Mouse (Mus musculus) neural tube, embryonic 14.5 days (tissue): ENCODE measurements around the gene Rsrp1. TPM values are rescaled to one million over a fixed set of nuclear protein-coding genes. Genes with fewer than 3 reads are reported as not detected.

Source experiments
- ATAC-seq: fragments of 200-750 bp; cut with Nextera tagmentation; 2 replicates; pipeline ENCODE4 v1.8.0; 2017; ENCODE audit warnings: low read depth, mild to moderate bottlenecking, moderate TSS enrichment, moderate library complexity
- H3K27ac ChIP-seq: fragments of 300-500 bp; sonication (generic); 2 replicates; pipeline ENCODE4 v1.5.1; 2014; ENCODE audit warnings: low read depth, mild to moderate bottlenecking, control low read depth, low read length, moderate library complexity, mixed read lengths
- H3K27me3 ChIP-seq: fragments of 300-500 bp; sonication (generic); 2 replicates; pipeline ENCODE4 v1.6.1; 2014; ENCODE audit warnings: low read length; ENCODE audit not compliant: control insufficient read depth, insufficient read depth
- H3K36me3 ChIP-seq: fragments of 300-500 bp; sonication (generic); 2 replicates; pipeline ENCODE4 v1.6.1; 2014; ENCODE audit warnings: low read length, mixed read lengths; ENCODE audit not compliant: control insufficient read depth, insufficient read depth
- H3K4me1 ChIP-seq: fragments of 300-500 bp; sonication (generic); 2 replicates; pipeline ENCODE4 v1.6.1; 2014; ENCODE audit warnings: low read length; ENCODE audit not compliant: control insufficient read depth, insufficient read depth
- H3K4me2 ChIP-seq: fragments of 300-500 bp; sonication (generic); 2 replicates; pipeline ENCODE4 v1.6.1; 2014; ENCODE audit warnings: mild to moderate bottlenecking, low read depth, low read length, control low read depth
- H3K4me3 ChIP-seq: fragments of 300-500 bp; sonication (generic); 2 replicates; pipeline ENCODE4 v1.5.1; 2014; ENCODE audit warnings: low read depth, low read length, control low read depth, mixed read lengths
- H3K9ac ChIP-seq: fragments of 300-500 bp; sonication (generic); replicated peaks from 2 replicates; pipeline ENCODE4 v1.6.1; 2014; ENCODE audit warnings: low read depth, mild to moderate bottlenecking, control low read depth, low read length, mixed read lengths
- H3K9me3 ChIP-seq: fragments of 300-500 bp; sonication (generic); 2 replicates; pipeline ENCODE4 v1.6.1; 2016; ENCODE audit warnings: low read length; ENCODE audit not compliant: control insufficient read depth
- WGBS: fragments of 180-500 bp; shearing (Covaris S2); extraction: QIAGEN DNeasy Blood & Tissue Kit; methylation state at CpG from one replicate; pipeline ENCODE4 v1.1.7; 2014; 5-methylcytosine and 5-hydroxymethylcytosine counted together
- polyA plus RNA-seq: library from polyadenylated mRNA; unstranded; fragments of >200 nt; fragmentation: Nextera tagmentation; extraction: Ambion mirVana; gene quantifications from 2 replicates; pipeline ENCODE4 v1.2.1, GENCODE M21; 2014

Rsrp1 gene
- polyA plus RNA-seq, 1 experiment from 2014 or later, result 511 TPM

DNA sequence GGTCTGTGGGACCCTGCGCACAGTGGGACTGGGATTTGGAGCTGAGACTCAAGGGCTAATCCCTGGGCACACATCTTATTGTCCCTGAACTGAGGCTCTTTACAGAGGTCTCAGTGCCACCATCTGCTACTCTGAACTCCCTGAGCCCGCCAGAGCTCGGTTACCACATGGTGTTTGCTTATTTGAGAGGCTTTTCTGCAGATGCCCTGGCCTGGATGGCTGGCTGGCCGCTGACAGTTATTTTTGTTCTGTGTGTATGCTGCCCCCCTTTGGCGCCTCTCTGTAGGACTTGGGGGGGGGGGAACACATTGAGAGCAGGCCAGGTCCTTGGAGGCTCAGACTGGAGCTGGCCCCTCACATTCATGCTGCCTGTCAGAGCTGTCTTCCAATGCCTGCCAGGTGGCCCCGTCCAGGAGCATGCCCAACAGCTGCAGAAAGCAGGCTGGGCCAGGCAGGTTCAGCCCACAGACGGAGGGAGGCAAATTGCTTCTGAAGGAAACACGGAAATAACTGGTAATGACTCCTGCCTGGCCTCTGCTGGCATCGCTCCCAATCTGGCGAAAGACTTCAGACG lies 27.2 kb downstream of the Rsrp1 start:
- peaks cover 10% of the 10 kb centered on the region; the same call in 1 of the 2 replicates for H3K4me1 ChIP-seq
- 21% methylated on average over 11 of the region's 11 CpGs for WGBS
- H3K27ac ChIP-seq, result no peak overlapping the region
- no peaks in the 10 kb centered on the region for H3K9me3 ChIP-seq
- no peak; the same call in 1 of the 2 replicates for ATAC-seq
- no peak overlapping the region for H3K4me2 ChIP-seq
- no peak overlapping the region for H3K9ac ChIP-seq
- H3K27me3 ChIP-seq, result no peaks in the 10 kb centered on the region
- no peak overlapping the region for H3K4me3 ChIP-seq
- no peaks in the 10 kb centered on the region for H3K36me3 ChIP-seq

DNA sequence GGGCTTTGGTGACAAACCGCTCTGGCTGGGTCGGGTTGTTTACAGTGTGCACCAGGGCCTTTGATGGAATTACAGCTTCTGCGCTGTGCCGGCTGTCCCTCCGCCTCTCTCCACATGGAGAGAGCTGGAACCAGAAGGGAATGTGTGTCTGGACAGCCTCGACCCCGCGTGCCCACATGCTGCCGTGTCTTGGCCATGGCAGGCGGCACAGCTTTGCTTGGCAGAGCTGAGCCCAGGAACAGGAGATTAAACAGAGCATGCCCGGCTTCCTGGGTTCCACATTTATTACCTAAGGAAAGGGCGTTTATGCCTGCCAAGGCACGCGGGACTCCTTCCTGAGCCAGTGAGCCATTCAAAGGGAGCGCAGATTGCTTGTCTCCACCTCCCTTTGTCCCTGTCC lies 31.1 kb downstream of the Rsrp1 start:
- no peak overlapping the region for H3K4me2 ChIP-seq
- no peak for ATAC-seq
- no peaks in the 10 kb centered on the region for H3K9me3 ChIP-seq
- no peak overlapping the region for H3K9ac ChIP-seq
- no peak overlapping the region for H3K27ac ChIP-seq
- peaks cover 6% of the 10 kb centered on the region; the same call in 1 of the 2 replicates for H3K4me1 ChIP-seq
- no peaks in the 10 kb centered on the region for H3K27me3 ChIP-seq
- WGBS, result 8% methylated on average over 15 of the region's 15 CpGs
- H3K4me3 ChIP-seq, result no peak overlapping the region
- no peaks in the 10 kb centered on the region for H3K36me3 ChIP-seq

DNA sequence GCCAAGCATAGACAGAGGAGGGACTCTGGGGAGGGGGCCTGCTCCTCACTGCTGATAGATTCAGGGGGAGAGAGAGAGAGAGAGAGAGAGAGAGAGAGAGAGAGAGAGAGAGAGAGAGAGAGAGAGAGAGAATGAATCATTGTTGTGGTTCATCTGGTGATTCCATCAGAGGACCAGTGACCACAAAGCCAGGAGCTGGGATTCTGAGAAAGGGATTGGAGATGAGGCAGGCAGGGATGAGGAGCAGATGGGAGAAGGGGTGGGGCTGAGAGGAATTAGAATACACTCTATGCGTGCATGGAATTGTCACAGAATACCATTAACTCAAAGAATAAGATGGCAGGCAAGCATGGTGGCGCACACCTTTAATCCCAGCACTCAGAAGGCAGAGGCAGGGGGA lies 31.8 kb downstream of the Rsrp1 start:
- no peak for ATAC-seq
- Histone ChIP-seq H3K9ac (no peak overlapping the region), H3K9me3 (no peaks in the 10 kb centered on the region), H3K4me2 (no peak overlapping the region), H3K27ac (no peak overlapping the region), H3K4me3 (no peak overlapping the region), H3K4me1 (peaks cover 6% of the 10 kb centered on the region; the same call in 1 of the 2 replicates), H3K36me3 (no peaks in the 10 kb centered on the region), H3K27me3 (no peaks in the 10 kb centered on the region)
- WGBS, result 79% methylated on average over 2 of the region's 2 CpGs

DNA sequence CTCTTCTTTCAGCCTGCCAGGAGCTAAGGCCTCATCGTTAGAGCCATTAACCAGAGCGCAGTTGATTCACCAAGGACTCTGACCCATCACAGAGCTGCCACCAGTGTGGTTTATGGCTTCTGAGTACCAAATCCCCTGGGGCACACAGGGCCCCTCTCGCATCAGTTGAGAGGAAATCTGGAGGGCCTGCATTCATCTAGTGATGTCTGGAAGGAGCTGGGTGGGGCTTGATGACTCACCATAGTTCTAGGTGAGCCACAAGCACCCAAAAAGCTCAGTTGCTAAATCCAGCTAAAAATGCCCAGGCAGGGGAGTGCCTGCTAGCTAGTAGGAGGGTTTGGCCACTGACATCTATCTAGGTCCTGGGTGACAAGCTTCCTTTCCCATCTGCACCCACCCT lies 32.5 kb downstream of the Rsrp1 start:
- WGBS, result 31% methylated on average over 3 of the region's 3 CpGs
- ATAC-seq, result no peak
- no peaks in the 10 kb centered on the region for H3K9me3 ChIP-seq
- peaks cover 6% of the 10 kb centered on the region; the same call in 1 of the 2 replicates for H3K4me1 ChIP-seq
- no peaks in the 10 kb centered on the region for H3K27me3 ChIP-seq
- no peak overlapping the region for H3K27ac ChIP-seq
- no peak overlapping the region for H3K9ac ChIP-seq
- no peak overlapping the region for H3K4me2 ChIP-seq
- no peak overlapping the region for H3K4me3 ChIP-seq
- H3K36me3 ChIP-seq, result no peaks in the 10 kb centered on the region

DNA sequence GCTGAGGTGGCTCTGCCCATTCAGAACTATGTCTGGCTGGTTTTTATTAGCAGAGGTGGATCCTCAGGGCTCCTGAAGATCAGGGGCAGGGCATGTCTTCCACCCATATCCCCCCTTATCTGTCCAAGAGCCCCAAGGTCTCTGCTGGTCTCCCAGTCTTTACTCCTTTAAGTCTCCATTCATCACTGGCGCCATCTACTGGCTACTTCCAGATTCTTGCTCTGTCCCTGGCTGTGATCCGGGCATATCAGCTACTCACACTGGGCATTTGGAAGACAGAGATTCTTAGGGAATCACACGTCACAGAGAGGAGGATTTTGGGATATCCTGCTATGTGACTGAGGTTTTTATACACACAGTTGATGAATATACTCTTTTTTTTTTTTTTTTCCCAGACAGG lies 32.9 kb downstream of the Rsrp1 start:
- Histone ChIP-seq H3K9me3 (no peaks in the 10 kb centered on the region), H3K4me2 (no peak overlapping the region), H3K4me1 (peaks cover 6% of the 10 kb centered on the region; the same call in 1 of the 2 replicates), H3K27me3 (no peaks in the 10 kb centered on the region), H3K27ac (no peak overlapping the region), H3K9ac (no peak overlapping the region), H3K4me3 (no peak overlapping the region), H3K36me3 (no peaks in the 10 kb centered on the region)
- WGBS, result 25% methylated on average over 3 of the region's 3 CpGs
- no peak for ATAC-seq

DNA sequence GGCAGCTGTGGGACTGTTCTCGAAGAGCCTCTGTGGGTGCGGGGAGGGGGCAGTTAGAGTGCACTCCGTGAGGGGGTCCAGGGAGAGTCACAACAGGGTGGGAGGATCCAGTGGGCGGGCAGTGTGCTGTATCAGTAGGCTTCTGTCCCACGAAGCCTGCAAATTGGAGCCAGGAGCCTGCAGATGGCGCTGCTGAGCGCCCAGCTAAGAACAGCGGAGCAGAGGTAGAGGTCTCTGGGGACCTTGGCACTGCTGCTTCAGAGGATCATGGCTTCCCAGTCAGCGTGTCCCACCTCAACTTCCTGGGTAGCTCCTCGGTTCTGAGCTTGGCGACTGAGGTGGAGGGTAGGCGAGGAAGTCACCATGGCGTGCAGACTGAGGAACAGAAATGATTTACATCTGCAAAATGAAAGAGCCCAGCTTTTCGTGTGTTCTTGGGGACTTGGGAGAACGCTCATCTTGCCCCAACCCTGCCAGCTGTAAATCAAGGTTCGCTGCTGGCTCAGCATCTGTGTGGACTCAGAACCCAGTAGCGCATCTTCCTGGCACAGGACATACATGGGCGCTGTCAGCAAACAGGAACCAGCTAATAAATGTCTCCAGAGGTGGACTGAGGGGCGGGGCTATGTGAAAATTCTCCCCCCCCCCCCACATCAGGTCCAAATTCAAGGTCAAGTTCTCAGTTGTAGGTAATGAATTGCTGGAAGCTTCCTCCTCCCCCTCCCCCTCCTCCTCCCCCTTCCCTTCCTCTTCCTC lies 39.8 kb downstream of the Rsrp1 start:
- H3K4me2 ChIP-seq, result peak overlapping the region; percentile 11; the same call in 1 of the 2 replicates
- no peak overlapping the region for H3K9ac ChIP-seq
- no peak overlapping the region for H3K4me3 ChIP-seq
- H3K9me3 ChIP-seq, result no peaks in the 10 kb centered on the region
- H3K27me3 ChIP-seq, result no peaks in the 10 kb centered on the region
- H3K36me3 ChIP-seq, result no peaks in the 10 kb centered on the region
- ATAC-seq, result no peak
- no peak overlapping the region for H3K27ac ChIP-seq
- 25% methylated on average over 19 of the region's 19 CpGs for WGBS
- no peaks in the 10 kb centered on the region for H3K4me1 ChIP-seq

DNA sequence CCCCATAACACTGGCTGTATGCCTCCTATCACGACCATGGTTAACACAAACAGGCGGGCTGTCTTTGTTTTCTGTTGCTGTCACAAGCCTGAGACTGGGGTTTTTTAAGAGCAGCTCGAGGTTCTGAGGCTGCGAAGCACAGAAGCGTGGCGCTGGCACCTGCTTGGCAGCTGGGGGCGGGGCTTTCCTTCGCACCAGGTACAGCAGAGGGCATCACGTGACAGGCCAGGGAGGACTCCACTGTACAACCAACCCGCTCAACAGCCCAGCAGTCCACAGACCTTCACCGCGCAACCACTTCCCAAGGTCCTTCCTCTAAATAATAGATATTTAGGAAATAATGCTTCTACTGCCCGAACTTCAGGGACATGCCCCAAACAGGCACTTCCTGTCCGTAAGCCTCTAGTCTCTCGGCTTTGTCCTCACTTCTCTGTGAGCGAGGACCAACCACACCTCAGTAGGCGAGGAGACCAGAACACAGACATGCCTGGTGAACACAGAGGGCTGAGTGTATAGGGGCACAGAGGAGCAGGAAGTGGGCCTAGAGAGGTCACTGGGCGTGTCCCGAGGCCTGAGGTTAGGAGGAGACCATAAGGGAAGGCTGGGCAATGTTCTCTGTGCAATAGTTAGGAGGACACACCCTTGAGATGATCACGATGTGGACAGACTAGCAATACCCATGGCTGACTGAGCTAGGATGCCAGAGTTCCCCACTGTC lies 44.7 kb downstream of the Rsrp1 start:
- no peak for ATAC-seq
- Histone ChIP-seq H3K4me2 (no peak overlapping the region), H3K9me3 (no peaks in the 10 kb centered on the region), H3K27ac (no peak overlapping the region), H3K27me3 (no peaks in the 10 kb centered on the region), H3K9ac (no peak overlapping the region), H3K4me3 (no peak overlapping the region), H3K4me1 (no peaks in the 10 kb centered on the region), H3K36me3 (no peaks in the 10 kb centered on the region)
- WGBS, result 85% methylated on average over 20 of the region's 20 CpGs

DNA sequence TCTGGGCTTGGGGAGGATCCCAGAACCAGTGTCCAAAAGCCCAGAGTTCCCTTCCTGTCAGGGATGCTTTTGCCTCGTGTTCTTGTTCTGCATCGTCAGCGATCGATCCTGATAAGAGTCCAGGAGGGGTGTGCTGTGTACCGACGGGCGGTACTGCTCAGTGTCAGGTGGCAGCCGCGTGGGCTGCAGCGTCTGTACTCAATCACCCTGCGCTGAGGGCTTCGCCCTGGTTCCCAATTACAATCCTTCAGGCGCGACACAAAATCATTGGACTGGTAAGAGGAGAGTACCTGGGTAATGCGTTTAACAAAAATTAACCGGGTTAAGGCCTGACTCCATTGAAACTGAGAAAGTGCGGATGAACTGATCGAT lies 45.2 kb downstream of the Rsrp1 start:
- H3K4me3 ChIP-seq, result no peak overlapping the region
- 79% methylated on average over 18 of the region's 18 CpGs for WGBS

More for the DNA sequence above, 45.2 kb downstream of the Rsrp1 start:
- ATAC-seq, result no peak
- Histone ChIP-seq H3K9me3 (no peaks in the 10 kb centered on the region), H3K27me3 (no peaks in the 10 kb centered on the region), H3K36me3 (no peaks in the 10 kb centered on the region), H3K9ac (no peak overlapping the region), H3K27ac (no peak overlapping the region), H3K4me1 (no peaks in the 10 kb centered on the region), H3K4me2 (no peak overlapping the region)
